9 mouse cellular contexts compared by ENCODE assay signal in the genomic region with DNA sequence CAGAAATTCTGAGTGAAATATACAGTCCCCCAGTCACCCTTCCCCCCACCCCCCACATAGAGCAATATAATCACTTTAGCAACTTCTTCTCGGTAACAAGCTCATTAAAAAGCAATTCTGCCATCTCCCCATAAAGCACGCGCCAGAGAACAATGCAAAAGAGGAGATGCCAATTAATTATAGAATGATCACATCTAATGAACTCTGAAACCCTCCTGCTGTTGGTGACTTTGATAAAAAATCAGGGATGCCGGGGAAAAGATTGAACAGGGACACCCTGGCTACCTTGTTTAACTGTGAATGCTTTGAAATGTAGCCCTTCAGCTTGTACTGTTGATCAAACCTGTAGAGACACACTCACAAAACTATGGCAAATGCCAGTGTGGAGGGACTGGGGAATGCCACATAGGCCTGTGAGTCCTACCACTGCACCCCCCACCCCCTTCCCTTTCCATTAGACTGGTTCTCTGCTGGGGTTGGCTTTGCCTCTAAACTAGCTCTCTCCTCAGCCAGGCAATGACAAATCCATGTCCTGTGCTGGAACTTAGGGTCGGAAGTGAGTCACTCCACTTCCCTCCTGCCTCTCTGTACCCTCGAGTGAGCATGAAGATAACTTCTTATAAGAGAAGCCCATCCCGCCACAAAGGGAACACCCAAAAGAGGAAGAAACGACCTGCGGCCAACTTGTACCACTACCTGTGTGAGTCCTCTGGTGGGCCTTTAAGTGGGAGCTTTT. TPM values are rescaled to one million over a fixed set of nuclear protein-coding genes. Genes with fewer than 3 reads are reported as not detected.
DNase-seq lines count a peak whose midpoint lies in the region; ATAC-seq and TF ChIP-seq lines count a peak whose summit lies in the region.
"Had no signal": no experiment of that assay in that cellular context is flagged by ENCODE, and none has a peak within 500 bp of the region (broad histone marks: within the 10 kb centered on the region; RNA-seq: fewer than 3 reads in every experiment).

No protein-coding gene starts in this region.

- H3K4me1 ChIP-seq in heart, postnatal 0 days (ENCODE audit: control insufficient read depth, insufficient read depth), result peaks cover 33% of the 10 kb centered on the region
- peaks cover 10% of the 10 kb centered on the region for H3K4me1 ChIP-seq in liver, embryonic 16.5 days (ENCODE audit: control insufficient read depth, low read depth, low read length)
- H3K4me1 ChIP-seq in limb, embryonic 10.5 days, result peaks cover 14% of the 10 kb centered on the region

- H3K4me2 ChIP-seq in heart, postnatal 0 days (ENCODE audit: low read depth, low read length), result peak overlapping the region; percentile 36
- H3K4me2 ChIP-seq in liver, embryonic 16.5 days (ENCODE audit: low read depth, low read length), result peak overlapping the region; percentile 18; the same call in 1 of the 2 replicates

- H3K4me3 ChIP-seq in gastrocnemius, adult 2 months, result peak overlapping the region; percentile 61
- H3K4me3 ChIP-seq in heart, postnatal 0 days (ENCODE audit: low read depth, low read length), result no peak overlapping the region
- H3K4me3 ChIP-seq in liver, embryonic 16.5 days (ENCODE audit: low read depth, low read length), result no peak overlapping the region
- H3K4me3 ChIP-seq in limb, embryonic 10.5 days, result no peak overlapping the region

- TF ChIP-seq EP300 in heart, postnatal 0 days (IDR thresholded peaks at IDR 0.05; ENCODE audit: low read depth), result no peak

- 83% methylated on average over 9 of the region's 9 CpGs for WGBS in heart, postnatal 0 days
- WGBS in liver, embryonic 16.5 days (ENCODE audit: insufficient replicate concordance), result 46% methylated on average over 9 of the region's 9 CpGs
- WGBS in limb, embryonic 10.5 days, result 85% methylated on average over 9 of the region's 9 CpGs

- peak overlapping the region; percentile 82 for H3K27ac ChIP-seq in gastrocnemius, adult 2 months
- peak overlapping the region; percentile 72 for H3K27ac ChIP-seq in heart, postnatal 0 days (ENCODE audit: low read depth)
- no peak overlapping the region for H3K27ac ChIP-seq in liver, embryonic 16.5 days (ENCODE audit: low read length)
- H3K27ac ChIP-seq in limb, embryonic 10.5 days, result no peak overlapping the region

- no peaks in the 10 kb centered on the region for H3K27me3 ChIP-seq in heart, postnatal 0 days (ENCODE audit: control insufficient read depth, insufficient read depth, low read length)
- no peaks in the 10 kb centered on the region for H3K27me3 ChIP-seq in liver, embryonic 16.5 days (ENCODE audit: control insufficient read depth, insufficient read depth, low read depth, low read length)
- H3K27me3 ChIP-seq in limb, embryonic 10.5 days (ENCODE audit: low read depth, poor library complexity, severe bottlenecking), result no peaks in the 10 kb centered on the region

- no peak for TF ChIP-seq CTCF in gastrocnemius, adult 2 months (IDR thresholded peaks at IDR 0.05)
- no peak for TF ChIP-seq CTCF in heart, postnatal 0 days (IDR thresholded peaks at IDR 0.05; ENCODE audit: low read depth)

- no peak for DNase-seq in gastrocnemius, adult 2 months
- DNase-seq in gastrocnemius, postnatal 14 days, result no peak
- DNase-seq in adrenal gland, postnatal 10 days, result peak; percentile 15
- DNase-seq in heart, postnatal 0 days (ENCODE audit: low spot score), result no peak
- DNase-seq in limb, embryonic 10.5 days (ENCODE audit: low spot score), result no peak
- no peak for DNase-seq in layer of hippocampus, postnatal 10 days (ENCODE audit: low spot score in 2 of 2)
- DNase-seq in right cerebral cortex, postnatal 4 days, result no peak

- no peaks in the 10 kb centered on the region for H3K9me3 ChIP-seq in heart, postnatal 0 days (replicated peaks; ENCODE audit: control insufficient read depth, low read length)
- H3K9me3 ChIP-seq in liver, embryonic 16.5 days (replicated peaks; ENCODE audit: control insufficient read depth, low read length), result no peaks in the 10 kb centered on the region
- H3K9me3 ChIP-seq in limb, embryonic 10.5 days (replicated peaks), result no peaks in the 10 kb centered on the region
- H3K9me3 ChIP-seq: G1E had no signal

- intact Hi-C loops in gastrocnemius, adult 2 months (cut with DNase I), result no loop called here
- intact Hi-C loops in gastrocnemius, postnatal 14 days (cut with DNase I; ENCODE audit: low total_unique reads), result no loop called here

- H3K36me3 ChIP-seq in heart, postnatal 0 days (replicated peaks; ENCODE audit: control insufficient read depth, insufficient read depth, low read length), result peaks cover 51% of the 10 kb centered on the region
- H3K36me3 ChIP-seq in liver, embryonic 16.5 days (ENCODE audit: control insufficient read depth, insufficient read depth), result no peaks in the 10 kb centered on the region
- peaks cover 11% of the 10 kb centered on the region for H3K36me3 ChIP-seq in limb, embryonic 10.5 days
- H3K36me3 ChIP-seq: G1E had no signal

- ATAC-seq in heart, postnatal 0 days (ENCODE audit: insufficient read depth, low read depth), result peak; percentile 64
- peak; percentile 53; the same call in 1 of the 2 replicates for ATAC-seq in liver, embryonic 16.5 days (ENCODE audit: low read depth)

- H3K9ac ChIP-seq in heart, postnatal 0 days (replicated peaks; ENCODE audit: low read depth, low read length), result no peak overlapping the region
- no peak overlapping the region for H3K9ac ChIP-seq in liver, embryonic 16.5 days (ENCODE audit: low read depth, low read length)

RNA-seq across cellular contexts. Expression of gene Klf7, which starts 43.9 kb away (rescaled TPM):
- 10 to 100 TPM in 1 of 2 experiments, 1 to 10 TPM in 1; 7.6 to 12.6 TPM for total RNA-seq in gastrocnemius, adult 2 months (2021)
- total RNA-seq in gastrocnemius, postnatal 14 days (2021), result 10 to 100 TPM in 1 of 2 experiments, 1 to 10 TPM in 1; 9.2 to 10.6 TPM
- total RNA-seq in adrenal gland, postnatal 10 days (2021), result 10 to 100 TPM; 15.9 to 21.8 TPM
- 8.6 and 21.3 TPM in 2 replicates for total RNA-seq in heart, postnatal 0 days (2014; rRNA removed; ENCODE audit: low replicate concordance)
- 13.5 and 17.4 TPM in 2 replicates for polyA plus RNA-seq in heart, postnatal 0 days (2015; fragmentation: Nextera tagmentation; extraction: Ambion mirVana)
- polyA plus RNA-seq in liver, embryonic 16.5 days (2015; fragmentation: Nextera tagmentation; extraction: Ambion mirVana), result 5.4 and 7.8 TPM in 2 replicates
- polyA plus RNA-seq in limb, embryonic 10.5 days (2016; fragmentation: Nextera tagmentation; extraction: Ambion mirVana), result 8.8 and 9.6 TPM in 2 replicates
- total RNA-seq in layer of hippocampus, postnatal 10 days (2021), result 10 to 100 TPM; 77.8 to 78.3 TPM
- polyA plus RNA-seq: G1E had no signal

Comparison
In these comparisons a context has a peak if more than half of its experiments do, and no peak if none do; other contexts are left out.
1. H3K27ac ChIP-seq: peak in gastrocnemius, adult 2 months (single experiment) and heart, postnatal 0 days (single experiment); none in liver, embryonic 16.5 days (single experiment) and limb, embryonic 10.5 days (single experiment).